Mouse (Mus musculus) ES-Bruce4 (cell line): ENCODE results near the gene Htatsf1.

Experiments
- CTCF ChIP-seq: IDR thresholded peaks from one replicate; pipeline ENCODE4 v1.8.1; 2011; ENCODE audit warnings: low read depth, low read length
- POLR2A ChIP-seq: IDR thresholded peaks from one replicate; pipeline ENCODE4 v1.8.1; 2011; ENCODE audit warnings: low read length; ENCODE audit not compliant: insufficient read depth

DNA sequence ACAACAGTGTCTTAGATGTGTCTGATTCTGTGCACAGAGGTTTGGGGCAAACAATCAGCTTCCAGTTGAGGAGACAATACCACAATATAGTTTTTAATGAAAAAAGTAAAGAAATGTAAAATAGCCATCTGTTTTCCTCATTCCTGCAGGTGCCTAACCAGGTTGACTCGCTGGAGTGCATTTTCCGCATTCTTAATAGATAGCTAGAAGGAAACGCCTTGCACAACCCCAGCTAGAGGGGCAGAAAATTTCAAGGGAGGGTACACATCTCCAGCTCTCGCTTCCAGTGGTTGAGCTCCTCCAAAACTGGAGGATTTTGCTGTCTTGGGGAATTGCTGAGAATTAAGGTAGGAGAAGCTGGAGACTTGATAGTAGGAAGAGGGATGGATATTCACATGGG, 34.4 kb downstream of the Htatsf1 start, which contains the start of gene Vgll1:
- TF ChIP-seq POLR2A = no peak
- no peak for TF ChIP-seq CTCF
